Comparison of ENCODE assay signal across 22 mouse cellular contexts in the genomic region with DNA sequence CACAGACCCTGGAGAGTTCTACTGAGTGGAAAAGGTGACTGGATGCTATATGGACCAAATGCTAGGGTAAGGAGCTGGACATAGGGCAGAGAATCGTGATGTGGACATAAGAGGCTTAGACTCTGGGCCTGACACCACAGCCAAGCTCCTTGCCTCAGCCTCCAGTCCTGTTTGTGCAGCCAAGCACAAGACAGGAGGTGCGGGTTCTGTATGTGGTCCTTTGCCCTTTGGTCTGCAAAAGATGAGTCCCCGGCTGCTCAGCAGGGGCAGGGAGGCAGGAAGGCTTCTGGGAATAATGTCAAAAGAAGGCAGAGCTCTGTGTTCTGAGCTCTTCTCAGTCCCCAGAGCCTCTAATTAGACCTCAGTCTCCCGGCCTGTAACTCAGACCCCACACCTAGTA. TPM values are rescaled to one million over a fixed set of nuclear protein-coding genes. Genes with fewer than 3 reads are reported as not detected.
A peak's percentile ranks its signal among the peaks of the same experiment; 100 is the strongest.
DNase-seq lines count a peak whose midpoint lies in the region; ATAC-seq and TF ChIP-seq lines count a peak whose summit lies in the region.
"Had no signal": no experiment of that assay in that cellular context is flagged by ENCODE, and none has a peak within 500 bp of the region (broad histone marks: within the 10 kb centered on the region; RNA-seq: fewer than 3 reads in every experiment).

No protein-coding gene starts in this region.

- no peaks in the 10 kb centered on the region for H3K9me3 ChIP-seq in kidney, embryonic 16.5 days (ENCODE audit: low read length)
- H3K9me3 ChIP-seq: embryonic facial prominence, embryonic 10.5 days; embryonic facial prominence, embryonic 12.5 days; forebrain, embryonic 13.5 days; forebrain, embryonic 15.5 days; G1E had no signal

- DNase-seq in kidney, adult 2 months = peak; percentile 72
- DNase-seq in kidney, postnatal 10 days = no peak
- DNase-seq in kidney, postnatal 14 days = peak; percentile 22
- DNase-seq in kidney, postnatal 36 days = peak; percentile 35 to 47
- DNase-seq in kidney, adult 18-20 months = no peak
- DNase-seq in heart, adult 18-20 months = no peak
- DNase-seq: adrenal gland, adult 8-10 months; adrenal gland, postnatal 14 days; adrenal gland, postnatal 36 days; cerebellum, adult 11-12 months; cerebellum, adult 2 months; cerebellum, adult 9-10 months; cerebellum, postnatal 10 days; cerebellum, postnatal 25 days had no signal

- H3K4me3 ChIP-seq in kidney, adult 2 months (ENCODE audit: insufficient read depth, low read depth, low read length) = no peak overlapping the region
- no peak overlapping the region for H3K4me3 ChIP-seq in kidney, embryonic 16.5 days (ENCODE audit: low read length)
- H3K4me3 ChIP-seq: embryonic facial prominence, embryonic 10.5 days; embryonic facial prominence, embryonic 12.5 days; forebrain, embryonic 13.5 days; forebrain, embryonic 15.5 days had no signal

- no peak overlapping the region for H3K4me2 ChIP-seq in kidney, embryonic 16.5 days (replicated peaks; ENCODE audit: low read depth, low read length)
- H3K4me2 ChIP-seq: embryonic facial prominence, embryonic 12.5 days; forebrain, embryonic 13.5 days; forebrain, embryonic 15.5 days had no signal

- no peak overlapping the region for H3K27ac ChIP-seq in kidney, adult 2 months (ENCODE audit: insufficient read depth, low read depth, low read length)
- H3K27ac ChIP-seq in kidney, embryonic 16.5 days (ENCODE audit: low read length) = no peak overlapping the region
- H3K27ac ChIP-seq: embryonic facial prominence, embryonic 10.5 days; embryonic facial prominence, embryonic 12.5 days; forebrain, embryonic 13.5 days; forebrain, embryonic 15.5 days had no signal

- peaks cover 6% of the 10 kb centered on the region; the same call in 1 of the 2 replicates for H3K4me1 ChIP-seq in kidney, adult 2 months (ENCODE audit: control insufficient read depth, insufficient read depth, low read length)
- no peaks in the 10 kb centered on the region for H3K4me1 ChIP-seq in kidney, embryonic 16.5 days (ENCODE audit: insufficient read depth, low read length)
- H3K4me1 ChIP-seq: embryonic facial prominence, embryonic 12.5 days; forebrain, embryonic 15.5 days had no signal

- no peak for ATAC-seq in kidney, embryonic 16.5 days (ENCODE audit: low FRiP score, low TSS enrichment)
- ATAC-seq: activated CD4-positive, CD25-positive, alpha-beta regulatory T cell, adult 4 months; forebrain, embryonic 13.5 days; forebrain, embryonic 15.5 days had no signal

- TF ChIP-seq POLR2A in kidney, adult 2 months (IDR thresholded peaks at IDR 0.05; ENCODE audit: low read depth, low read length) = no peak

- no peaks in the 10 kb centered on the region; the same call in 1 of the 2 replicates for H3K36me3 ChIP-seq in kidney, adult 2 months (ENCODE audit: control insufficient read depth, insufficient read depth, low read length)
- no peaks in the 10 kb centered on the region for H3K36me3 ChIP-seq in kidney, embryonic 16.5 days (ENCODE audit: insufficient read depth, low read length)
- H3K36me3 ChIP-seq: embryonic facial prominence, embryonic 10.5 days; forebrain, embryonic 15.5 days had no signal

- H3K9ac ChIP-seq in kidney, embryonic 16.5 days (replicated peaks; ENCODE audit: low read length) = no peak overlapping the region
- H3K9ac ChIP-seq: embryonic facial prominence, embryonic 12.5 days; forebrain, embryonic 13.5 days; forebrain, embryonic 15.5 days had no signal

- 64% methylated on average over 4 of the region's 4 CpGs for WGBS in kidney, adult 2 months
- WGBS in kidney, embryonic 16.5 days = 84% methylated on average over 4 of the region's 4 CpGs

- H3K27me3 ChIP-seq in kidney, adult 2 months (replicated peaks; ENCODE audit: control insufficient read depth, insufficient read depth, low read length) = no peaks in the 10 kb centered on the region
- no peaks in the 10 kb centered on the region for H3K27me3 ChIP-seq in kidney, embryonic 16.5 days (ENCODE audit: insufficient read depth, low read length)
- H3K27me3 ChIP-seq: embryonic facial prominence, embryonic 12.5 days; forebrain, embryonic 13.5 days; forebrain, embryonic 15.5 days; Patski had no signal

- TF ChIP-seq CTCF in kidney, adult 2 months (conservative IDR thresholded peaks at IDR 0.05; ENCODE audit: insufficient read depth, insufficient read length, low read depth, low read length) = no peak

RNA-seq across cellular contexts. Expression of a gene that starts 38.6 kb away (rescaled TPM):
- 13.4 and 13.8 TPM in 2 replicates for polyA plus RNA-seq in kidney, adult 2 months (2012; rRNA removed)
- 0.87 and 1.1 TPM in 2 replicates for polyA plus RNA-seq in kidney, embryonic 16.5 days (2015; fragmentation: Nextera tagmentation; extraction: Ambion mirVana)
- 10 to 100 TPM; 13.4 to 18.3 TPM for total RNA-seq in heart, adult 18-20 months (2021)

RNA-seq across cellular contexts. Expression of a gene that starts 55.4 kb away (rescaled TPM):
- polyA plus RNA-seq in kidney, adult 2 months (2012; rRNA removed) = 47.1 and 62.2 TPM in 2 replicates
- polyA plus RNA-seq in kidney, embryonic 16.5 days (2015; fragmentation: Nextera tagmentation; extraction: Ambion mirVana) = 109 and 113 TPM in 2 replicates
- 100 to 1,000 TPM; 142 to 150 TPM for total RNA-seq in heart, adult 18-20 months (2021)

RNA-seq across cellular contexts. Expression of a gene that starts 55.4 kb away (rescaled TPM):
- polyA plus RNA-seq in kidney, adult 2 months (2012; rRNA removed) = 14.7 and 14.8 TPM in 2 replicates
- 11.7 and 15.7 TPM in 2 replicates for polyA plus RNA-seq in kidney, embryonic 16.5 days (2015; fragmentation: Nextera tagmentation; extraction: Ambion mirVana)
- total RNA-seq in heart, adult 18-20 months (2021) = 10 to 100 TPM; 16.4 to 17.8 TPM

Comparison
In these comparisons a context has a peak if more than half of its experiments do, and no peak if none do; other contexts are left out.
1. DNase-seq: peak in kidney, adult 2 months (single experiment), kidney, postnatal 14 days (single experiment) and kidney, postnatal 36 days (2 of 2); none in kidney, postnatal 10 days (single experiment), kidney, adult 18-20 months (single experiment) and heart, adult 18-20 months (0 of 2).